Mouse (Mus musculus): ENCODE data around the gene Plcb1.

Plcb1 gene

DNA sequence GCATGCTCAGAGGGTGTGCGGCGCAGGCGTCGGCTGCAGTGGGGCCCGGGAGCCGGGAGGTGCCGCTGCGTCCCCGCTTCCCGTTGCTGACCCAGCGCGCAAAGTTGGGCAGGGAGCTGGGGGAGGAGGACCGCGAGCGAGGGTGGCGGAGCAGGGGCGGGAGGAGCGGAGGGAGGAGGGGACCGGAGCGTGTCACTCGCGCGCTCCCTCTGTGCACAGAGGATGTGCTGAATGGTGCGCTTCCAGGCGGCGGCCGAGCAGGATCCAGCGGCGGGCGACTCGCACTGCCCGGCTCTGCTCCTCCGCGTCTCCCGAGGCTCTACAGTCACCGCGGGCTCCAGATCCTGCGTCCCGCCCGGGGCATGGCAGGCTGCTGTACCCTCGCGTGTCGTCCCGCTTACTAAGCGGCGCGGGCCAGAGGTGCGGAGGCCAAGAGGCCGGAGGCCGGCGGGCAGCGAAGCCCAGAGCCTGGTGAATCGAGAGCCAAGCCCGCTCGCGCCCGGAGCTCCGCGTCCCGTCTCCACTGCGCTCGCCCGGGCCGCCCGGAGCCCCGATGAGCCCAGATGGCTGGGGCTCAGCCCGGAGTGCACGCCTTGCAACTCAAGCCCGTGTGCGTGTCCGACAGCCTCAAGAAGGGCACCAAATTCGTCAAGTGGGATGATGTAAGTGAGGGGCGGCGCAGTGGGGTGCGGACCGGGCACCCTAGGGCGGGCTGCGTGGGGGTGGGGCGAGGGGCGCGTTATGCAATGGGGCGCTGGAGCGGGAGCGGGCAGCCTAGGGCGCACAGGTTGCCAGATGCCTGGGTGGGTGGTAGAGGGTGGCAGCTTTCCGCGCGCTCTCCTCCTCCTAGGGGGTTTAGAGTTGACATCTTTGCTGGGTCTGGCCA is at the start of gene Plcb1:
TSS of gene Plcb1 (plus strand) at position 98 of the 886 bp plus-strand sequence.
- peak; percentile 52 for DNase-seq (ENCODE audit: low read depth, low spot score)

DNA sequence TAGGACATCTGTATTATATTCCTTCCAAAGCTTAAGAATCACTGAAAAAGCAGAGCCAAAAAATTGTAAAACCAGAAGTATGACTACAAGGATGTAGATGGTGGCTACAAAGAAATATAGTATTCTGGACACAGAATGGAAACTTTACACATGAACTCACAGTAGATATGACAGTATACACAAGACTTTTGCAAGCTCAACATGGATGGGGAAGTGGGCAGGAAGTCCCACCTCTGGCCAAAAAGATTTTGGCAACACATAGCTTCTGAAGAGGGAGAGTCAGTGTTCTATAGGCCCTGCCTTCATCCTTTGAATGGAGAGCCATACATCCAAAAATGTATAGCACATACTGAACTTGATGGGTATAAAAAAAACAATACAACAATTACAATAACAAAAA is 30.3 kb upstream of the Plcb1 start:
- no peak for DNase-seq (ENCODE audit: low read depth, low spot score)

DNA sequence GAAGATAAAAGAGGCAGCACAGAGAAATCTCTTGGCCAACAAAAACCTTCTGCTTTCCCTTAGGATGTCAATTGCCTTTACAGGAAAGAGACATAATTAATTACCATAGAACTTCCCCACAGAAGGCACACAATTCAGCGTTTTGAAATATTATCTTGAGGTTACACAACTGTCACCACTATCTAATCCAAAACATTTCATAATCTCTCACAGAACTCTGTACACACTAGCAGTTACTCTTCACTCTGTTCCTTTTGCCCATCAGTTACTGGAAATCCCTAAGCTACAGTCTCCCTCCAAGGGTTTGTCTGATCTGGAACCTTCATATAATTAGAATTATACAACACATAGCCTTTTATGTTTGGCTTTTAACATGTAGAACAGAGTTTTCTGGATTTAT is 29.8 kb upstream of the Plcb1 start:
- DNase-seq (ENCODE audit: low read depth, low spot score): no peak

DNA sequence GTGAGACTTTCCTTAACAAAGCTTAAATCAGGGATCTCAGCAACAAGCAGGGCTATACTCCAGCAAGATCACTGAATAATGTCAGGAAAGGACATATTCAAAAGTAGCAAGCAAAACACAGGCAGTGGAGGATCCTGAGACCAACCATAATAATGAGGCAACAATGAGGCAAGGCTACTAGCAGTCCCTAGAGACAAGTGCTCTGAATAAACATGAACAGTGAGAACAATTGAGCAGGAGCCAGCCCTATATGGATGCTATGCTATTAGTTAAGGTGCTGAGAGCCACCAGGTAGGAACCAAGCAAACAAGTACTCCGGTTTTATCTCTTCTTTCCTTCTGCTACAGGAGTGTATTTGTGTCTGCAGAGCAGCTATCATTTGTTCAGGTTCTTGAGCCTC is 24.8 kb upstream of the Plcb1 start:
- DNase-seq (ENCODE audit: low read depth, low spot score): no peak

DNA sequence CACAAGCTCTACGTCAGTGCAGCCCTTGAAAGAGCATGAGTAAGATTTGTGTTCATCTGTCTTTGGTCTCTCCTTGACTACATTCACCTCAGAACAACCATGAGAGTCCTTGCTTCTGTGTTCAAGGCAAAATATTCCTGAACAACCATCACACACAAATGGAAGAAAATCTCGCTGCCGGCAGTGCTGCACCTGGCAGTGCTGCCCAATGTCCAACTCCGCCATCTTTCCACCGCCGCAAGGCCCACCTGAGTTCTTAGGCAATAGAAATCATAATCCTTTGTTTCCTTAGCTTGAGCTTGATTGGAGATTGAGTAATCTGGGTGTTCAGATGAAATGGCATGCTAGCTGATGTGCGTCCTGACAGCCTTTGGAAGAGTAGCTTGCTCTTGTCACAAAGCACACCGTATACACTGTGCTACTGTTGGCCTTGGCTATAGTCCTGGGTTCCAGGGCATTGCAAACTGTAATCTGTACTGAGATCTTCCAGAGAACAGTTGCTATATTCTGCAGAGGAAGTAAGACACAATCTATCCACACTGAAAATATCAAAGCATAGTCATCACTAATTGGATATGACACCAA is 22.4 kb upstream of the Plcb1 start:
- DNase-seq (ENCODE audit: low read depth, low spot score): no peak

DNA sequence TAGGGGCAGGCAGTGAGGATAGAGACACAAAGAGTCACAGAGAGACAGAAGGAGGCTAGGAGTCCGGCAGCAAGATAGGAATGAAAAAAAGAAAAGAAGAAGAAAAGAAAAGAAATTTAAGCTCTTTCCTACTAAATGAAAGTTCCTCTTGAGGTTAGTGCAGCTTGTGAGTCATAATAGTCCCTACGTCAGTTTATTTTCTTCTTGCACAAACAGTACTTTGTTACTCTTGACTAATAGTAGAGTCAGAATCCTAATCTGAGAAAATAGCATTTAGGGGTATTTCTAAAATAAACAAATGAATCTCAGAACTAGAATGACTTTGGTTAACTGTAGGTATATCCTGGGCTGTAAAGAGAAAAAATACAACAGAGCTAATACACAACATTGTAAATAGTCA is 21.4 kb upstream of the Plcb1 start:
- DNase-seq (ENCODE audit: low read depth, low spot score): no peak

DNA sequence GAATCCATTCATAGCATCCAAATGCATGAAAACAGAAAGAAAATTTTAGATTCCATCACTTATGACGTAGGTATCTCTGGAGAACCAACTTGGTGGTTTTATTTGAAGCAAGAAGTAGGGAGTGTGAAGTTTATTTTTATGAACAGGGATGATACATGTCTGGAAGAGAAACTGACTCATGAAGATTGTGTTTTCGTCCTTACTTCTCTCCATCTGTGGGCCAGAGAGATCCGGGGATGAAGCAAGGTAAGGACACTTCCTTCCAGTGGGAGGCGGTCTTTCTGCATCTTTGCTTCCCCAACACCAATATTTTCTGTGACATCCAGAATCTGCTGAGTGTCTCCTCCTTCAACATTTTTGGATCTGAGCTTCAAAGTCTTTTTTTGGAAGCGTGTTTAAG is 6.0 kb upstream of the Plcb1 start:
- DNase-seq (ENCODE audit: low read depth, low spot score): no peak

DNA sequence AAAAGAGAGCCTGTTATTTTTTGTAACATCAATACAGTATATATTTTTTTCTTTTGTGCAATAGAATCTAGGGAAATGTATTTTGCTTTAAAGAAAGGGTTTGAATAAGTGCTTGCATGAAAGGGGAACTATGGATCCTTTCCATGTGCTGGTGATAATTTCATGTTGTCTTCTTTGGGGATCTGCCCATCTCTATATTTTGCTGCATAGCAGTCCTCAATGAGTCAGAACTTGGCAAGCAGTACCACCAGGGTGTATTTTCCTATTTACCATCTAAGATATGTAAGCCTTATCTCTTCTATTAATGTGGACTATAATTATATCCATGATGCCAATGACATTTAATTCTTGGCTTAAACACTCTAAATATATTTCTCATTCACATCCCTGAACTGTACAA is 5.6 kb upstream of the Plcb1 start:
- no peak for DNase-seq (ENCODE audit: low read depth, low spot score)

DNA sequence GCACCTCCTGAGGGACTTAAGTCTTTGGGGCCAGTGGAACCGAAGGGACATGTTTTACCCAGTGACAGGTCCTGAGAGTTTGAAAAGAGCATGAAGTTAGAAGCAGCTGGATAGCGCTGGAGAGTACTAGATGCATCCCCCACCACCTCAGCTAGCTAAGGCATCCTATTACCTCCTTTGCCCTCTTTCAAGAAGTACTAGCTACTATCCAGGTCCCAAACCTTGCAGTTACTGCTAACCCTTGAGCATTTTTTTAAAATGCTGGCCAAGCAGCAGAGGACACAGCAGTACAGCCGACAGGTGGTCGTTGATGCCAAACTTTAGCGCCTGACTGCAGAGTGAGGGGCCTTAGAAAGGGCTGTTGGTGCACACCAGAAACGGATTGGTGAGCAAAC is 986 bp downstream of the Plcb1 start:
- no peak for DNase-seq (ENCODE audit: low read depth, low spot score)

DNA sequence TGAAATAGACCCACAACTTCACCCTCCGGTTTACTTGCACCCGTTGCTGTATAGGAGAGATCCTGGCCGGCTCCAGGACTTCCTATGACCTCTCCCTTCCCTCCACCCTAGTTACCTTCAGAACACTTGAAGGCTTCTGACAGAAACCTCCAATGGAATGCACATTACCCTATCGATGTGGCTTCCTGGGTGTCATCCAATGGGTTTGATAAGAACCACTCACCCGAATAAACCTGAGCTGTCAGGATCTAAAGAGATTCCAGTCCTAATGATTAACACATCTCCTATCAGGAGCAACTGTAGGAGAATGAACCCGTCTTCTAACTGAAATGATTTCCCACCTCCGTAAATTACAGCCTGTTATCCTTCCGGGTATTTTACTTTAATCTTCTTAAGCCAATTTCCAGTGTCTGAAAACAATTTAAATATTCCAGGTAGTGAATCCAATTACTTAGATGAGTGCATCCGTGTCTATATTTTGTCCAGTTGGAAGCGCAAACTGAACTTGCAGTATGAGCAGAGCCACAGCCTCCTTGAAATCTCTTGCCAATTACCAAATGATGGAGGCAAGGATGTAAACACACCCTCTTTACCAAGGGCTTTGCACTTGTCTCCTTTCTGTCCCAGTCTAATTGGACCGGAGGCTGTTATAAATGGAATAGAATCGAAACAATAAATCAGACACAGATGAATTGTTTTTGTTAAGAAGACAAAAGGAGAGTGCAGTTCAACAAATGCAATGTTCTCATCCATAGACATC is 1.6 kb downstream of the Plcb1 start:
- DNase-seq (ENCODE audit: low read depth, low spot score): no peak

DNA sequence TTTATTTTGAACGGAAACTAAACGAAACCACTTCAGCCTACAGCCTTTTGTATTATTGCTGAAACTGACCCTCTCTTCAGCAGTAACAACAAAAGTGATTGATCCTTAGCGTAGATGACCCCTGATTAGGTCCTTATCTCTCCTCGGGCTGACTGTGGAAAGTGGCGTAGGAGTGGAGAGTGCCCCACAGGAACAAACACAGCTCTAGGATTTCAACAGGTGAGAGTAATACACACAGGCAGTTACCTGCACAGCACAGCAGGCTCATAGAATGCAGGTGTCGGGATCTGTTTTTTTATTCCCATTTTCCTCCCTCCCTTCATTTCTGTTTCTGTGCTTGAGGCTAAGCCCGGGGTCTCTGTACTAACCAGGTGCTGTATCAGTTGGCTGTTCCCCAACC is 7.1 kb downstream of the Plcb1 start:
- no peak for DNase-seq (ENCODE audit: low read depth, low spot score)

DNA sequence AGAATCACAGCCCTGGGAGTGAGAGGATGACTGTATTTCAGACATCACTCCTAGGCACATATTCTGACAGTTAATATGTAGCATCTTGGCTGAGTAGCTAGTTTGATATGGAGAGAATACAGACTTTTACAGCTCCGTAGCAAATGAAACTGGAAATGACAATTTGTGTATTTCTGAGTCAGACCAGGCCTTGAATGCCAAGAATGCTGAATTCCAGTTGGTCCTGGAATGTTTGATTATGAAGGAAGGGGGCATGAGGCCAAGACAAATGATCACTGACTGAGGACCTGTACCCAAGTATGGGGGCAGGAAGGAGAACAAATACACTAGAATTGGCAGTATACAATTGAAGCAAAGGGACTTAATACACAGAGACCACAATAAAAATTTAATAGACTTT is 14.4 kb downstream of the Plcb1 start:
- DNase-seq (ENCODE audit: low read depth, low spot score): no peak

DNA sequence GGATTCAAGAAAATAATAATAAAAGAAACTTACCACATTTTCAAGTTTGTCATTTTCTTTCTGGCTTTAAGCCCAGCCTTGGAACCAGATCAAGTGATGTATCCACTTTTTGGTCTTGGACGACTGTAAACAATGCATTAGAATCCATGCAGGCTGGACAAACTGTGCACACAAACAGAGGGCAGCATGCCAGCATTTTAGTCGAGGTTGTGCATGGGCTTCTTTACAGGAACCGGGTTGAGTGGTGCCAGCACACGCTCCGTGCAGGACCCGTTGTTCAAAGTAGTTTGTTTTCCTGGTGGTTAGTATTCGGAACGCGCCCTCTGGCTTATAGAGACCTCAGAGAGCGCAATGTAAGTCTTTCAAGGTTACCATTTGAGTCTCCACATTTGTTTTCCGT is 30.5 kb downstream of the Plcb1 start:
- DNase-seq (ENCODE audit: low read depth, low spot score): no peak

DNA sequence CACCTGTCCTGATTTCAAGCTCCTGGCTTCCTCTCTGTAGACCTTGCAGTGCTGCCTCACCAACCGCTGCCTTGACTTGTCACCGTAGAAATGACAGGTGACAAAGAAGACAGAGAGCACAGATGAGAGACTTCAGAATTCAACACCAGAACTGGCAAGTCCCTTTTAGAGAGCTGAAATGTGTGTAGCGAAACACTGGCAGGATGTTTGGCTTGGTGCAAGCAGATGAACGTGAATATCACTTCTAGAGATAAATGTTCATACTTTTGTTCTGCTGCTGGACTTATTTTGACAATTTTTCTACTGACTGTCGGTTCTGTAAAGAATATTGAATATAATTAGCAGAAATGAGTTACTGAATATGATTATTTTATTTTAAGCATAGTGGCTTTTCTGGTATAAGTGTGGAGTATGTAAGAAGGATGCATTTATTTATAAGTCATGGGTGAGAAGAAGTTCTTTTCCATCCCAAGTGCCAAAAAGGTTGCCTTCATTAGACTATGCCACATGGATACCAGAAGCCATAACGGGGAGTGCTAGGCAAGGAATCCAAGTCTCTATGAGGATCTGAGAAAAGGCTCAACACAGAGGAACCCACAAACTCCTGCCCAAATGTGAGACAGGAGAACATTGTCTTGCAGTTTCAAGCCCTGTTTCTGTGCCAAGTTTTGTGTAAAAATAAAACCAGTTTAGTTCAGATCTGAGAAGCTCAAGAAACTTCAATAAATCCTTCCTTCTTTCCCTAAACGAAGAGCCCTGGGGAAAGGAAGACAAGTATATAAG is 31.4 kb downstream of the Plcb1 start:
- no peak for DNase-seq (ENCODE audit: low read depth, low spot score)

DNA sequence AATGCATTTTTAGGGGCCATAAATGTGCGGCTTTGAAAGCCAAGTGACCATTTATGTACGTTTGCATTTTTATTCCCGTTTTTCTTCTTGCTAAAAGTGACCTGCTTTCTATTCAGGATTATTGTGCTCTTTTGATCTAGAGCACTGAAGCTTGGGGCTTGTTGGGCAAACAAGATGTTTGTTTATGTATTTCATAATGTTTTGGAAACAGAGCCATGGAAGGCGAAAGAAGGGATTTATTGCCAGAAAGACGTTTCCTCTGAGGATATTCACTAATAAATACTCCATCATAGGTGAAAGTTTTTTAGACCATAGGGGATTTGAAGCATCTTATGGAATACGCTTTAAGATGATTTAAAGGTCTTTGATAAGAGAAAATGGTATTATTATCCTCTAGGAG is 35.3 kb downstream of the Plcb1 start:
- DNase-seq (ENCODE audit: low read depth, low spot score): no peak

DNA sequence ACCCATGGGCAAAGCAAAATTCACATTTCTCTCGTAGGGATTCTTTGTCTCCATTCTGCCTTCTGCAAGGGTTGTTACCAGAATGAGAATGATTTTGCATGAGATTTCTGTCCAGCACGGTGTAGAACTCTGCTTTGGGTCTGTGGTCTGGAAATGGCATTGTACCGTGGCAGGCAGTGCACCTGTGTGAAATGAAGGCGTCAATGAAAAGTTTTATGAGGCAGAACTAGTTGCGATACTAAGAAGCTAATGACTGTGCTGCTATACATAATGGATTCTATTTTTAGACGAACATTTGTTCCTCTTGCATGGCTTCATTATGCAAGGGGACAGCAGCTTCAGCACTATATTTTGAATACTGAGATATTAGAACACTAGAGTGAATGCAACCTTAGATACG is 39.8 kb downstream of the Plcb1 start:
- no peak for DNase-seq (ENCODE audit: low read depth, low spot score)

DNA sequence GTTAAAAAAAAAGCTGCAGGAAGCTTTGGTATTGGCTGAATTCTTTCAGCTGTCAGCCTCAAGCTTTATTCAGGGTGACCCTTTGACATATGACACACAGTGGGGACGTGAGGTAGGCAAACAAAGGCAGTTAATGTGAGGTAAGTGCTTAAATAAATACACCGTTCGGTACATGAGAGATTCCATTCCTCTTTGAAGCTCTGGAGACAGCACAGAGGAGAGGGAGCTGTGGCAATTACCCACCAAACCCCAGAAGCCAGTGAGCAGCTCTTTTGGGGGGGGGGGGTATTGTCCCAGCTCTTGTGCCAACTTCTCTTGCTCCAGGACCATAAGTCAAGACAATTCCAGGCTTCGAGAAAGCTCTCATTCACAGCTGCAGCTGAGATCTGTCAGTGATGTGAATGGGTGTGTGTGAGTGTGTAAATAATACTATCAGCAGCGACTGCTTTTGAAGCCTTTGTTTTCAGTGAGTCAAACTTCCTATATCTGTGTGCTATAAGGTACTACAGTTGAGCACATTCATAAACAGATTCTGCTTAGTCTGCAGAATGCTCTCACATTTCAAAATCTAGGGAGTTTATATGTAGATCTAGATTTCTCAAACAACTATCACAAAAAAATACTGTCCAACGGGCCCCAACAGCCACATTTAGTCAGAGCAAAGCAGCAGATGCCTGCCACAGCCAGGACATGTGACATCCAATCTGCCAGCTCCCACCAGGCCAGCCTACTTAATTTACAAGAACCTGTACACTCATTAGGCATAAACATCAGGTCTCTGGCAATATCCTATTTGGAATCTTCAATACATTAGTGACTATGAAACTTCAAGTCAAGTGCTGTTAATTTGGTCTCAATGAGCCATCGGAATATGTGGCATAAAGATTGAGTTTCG is 40.5 kb downstream of the Plcb1 start:
- DNase-seq (ENCODE audit: low read depth, low spot score): no peak

DNA sequence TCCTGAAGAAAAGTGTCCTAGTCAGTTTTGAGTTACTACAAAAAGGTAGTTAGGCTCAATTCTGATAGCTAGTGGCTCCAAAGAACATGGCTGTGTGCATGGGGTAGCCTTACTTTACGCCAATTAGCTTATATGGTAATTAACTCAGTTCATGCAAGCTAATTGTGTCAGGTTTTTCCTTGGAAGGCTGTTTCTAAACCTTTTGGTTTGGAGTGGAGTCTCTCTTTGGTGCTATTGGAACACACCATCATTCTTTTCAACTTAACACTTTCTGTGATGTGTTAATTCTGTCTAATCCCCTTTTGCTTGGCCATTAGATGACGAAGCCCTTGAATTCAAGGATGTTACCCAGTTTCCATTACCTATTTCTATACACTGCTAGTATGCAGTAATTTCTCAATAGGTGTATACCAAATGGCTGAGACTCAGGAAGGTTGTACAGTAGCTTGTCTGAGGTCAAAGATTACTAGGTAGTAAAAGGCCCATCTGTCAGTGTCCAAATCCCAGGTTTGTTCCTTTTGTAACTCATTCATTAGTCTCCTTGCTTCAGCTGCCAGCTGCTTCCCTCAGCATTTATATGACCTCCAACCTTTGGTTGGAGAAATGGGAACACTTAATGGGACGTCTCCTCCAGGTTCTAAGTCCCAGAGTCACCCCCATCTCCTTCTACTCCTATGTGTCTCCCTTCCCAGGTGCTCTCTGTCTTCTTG is 42.1 kb downstream of the Plcb1 start:
- no peak for DNase-seq (ENCODE audit: low read depth, low spot score)

DNA sequence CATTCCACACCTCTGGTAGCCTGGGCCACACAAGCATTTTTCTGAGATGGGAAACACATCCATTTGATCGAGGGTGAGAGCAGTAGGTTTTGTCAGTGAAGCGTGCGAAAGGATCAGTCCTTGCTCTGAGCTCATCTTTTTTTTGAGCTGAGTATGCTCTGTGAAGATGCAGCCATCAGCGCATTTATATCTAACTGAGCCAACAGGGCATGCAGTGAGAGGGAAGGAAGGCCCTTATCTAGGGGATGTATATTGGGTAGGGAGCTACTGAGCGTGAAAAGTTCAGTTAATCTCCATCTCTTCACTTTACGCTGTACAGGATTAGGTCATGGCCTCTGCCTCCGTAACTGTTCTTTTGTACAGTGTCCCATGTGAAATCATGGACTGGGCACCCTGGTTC is 46.0 kb downstream of the Plcb1 start:
- no peak for DNase-seq (ENCODE audit: low read depth, low spot score)

DNA sequence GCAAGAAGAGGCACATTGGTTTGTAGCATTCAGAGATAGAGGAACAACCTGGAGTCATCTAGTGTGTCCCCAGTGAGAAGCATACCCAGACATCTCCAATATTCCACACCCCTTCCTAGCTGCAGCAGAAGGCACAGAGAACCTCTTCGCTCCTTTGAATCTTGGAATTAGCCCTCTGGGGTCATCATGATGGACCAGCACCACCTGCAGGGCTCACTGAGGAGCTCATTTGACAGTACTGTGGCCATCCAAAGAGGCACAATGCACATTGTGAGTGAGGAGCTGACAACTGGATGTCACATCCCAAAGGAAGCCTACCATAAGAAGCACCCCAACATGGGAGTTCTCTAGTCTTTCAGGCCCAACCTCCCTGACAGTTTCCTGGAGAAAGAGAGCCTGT is 50.2 kb downstream of the Plcb1 start:
- no peak for DNase-seq (ENCODE audit: low read depth, low spot score)
